Mouse (Mus musculus): ENCODE measurements at regions not wholly inside any gene's neighbourhood (a gene's known extent, or its start where the extent isn't known, plus 50 kb on each side); places are given as distances from the start of the nearest gene placed in this dataset.

DNA sequence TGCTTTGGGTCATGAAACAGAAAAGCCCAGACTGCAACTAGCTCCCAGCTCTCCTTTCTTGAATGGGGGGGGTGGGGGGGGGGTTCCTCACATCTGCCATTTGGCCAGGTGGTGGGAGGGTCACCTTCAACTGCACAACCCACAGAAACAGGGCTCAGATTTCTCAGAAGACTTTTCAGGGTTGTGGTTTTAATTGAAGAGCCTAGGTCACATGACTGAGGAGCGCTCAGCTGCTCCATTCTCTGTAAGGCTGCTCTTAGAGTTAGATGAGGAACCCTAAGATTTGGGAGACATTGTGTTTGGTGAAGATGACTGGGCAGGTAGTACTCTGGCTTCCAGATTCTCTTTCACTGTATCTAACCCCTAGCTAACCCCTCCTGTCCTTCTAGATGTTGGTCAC lies 225.8 kb upstream of the Vstm2b start:
- no peak for DNase-seq

- DNase-seq: no peak
Observed at GRCm38 (mm10) chr7:40674397-40674796, 223.7 kb upstream of the Vstm2b start.

GRCm38 (mm10) chr7:40677601-40678000 lies 220.5 kb upstream of the Vstm2b start:
- no peak for DNase-seq

DNA sequence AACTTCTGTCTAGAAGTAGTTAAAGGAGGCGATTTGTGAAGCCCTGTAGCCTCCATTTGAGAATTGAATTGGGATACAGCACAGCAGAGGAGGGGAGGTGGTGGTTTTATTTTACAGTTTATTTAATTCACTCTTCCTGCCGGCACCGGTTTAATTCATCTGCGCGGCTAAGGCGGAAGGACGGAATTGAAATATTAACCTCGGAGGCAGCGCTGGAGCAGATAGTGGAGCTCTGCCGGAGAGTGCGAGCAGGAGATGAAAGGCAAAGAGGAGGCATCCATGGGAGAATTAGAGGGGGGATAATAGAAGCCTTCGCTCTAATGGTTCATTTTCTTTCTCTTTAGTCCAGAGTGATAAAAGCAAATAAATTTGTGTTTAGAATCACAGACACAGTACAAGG lies 217.6 kb upstream of the Vstm2b start:
- DNase-seq: no peak

DNA sequence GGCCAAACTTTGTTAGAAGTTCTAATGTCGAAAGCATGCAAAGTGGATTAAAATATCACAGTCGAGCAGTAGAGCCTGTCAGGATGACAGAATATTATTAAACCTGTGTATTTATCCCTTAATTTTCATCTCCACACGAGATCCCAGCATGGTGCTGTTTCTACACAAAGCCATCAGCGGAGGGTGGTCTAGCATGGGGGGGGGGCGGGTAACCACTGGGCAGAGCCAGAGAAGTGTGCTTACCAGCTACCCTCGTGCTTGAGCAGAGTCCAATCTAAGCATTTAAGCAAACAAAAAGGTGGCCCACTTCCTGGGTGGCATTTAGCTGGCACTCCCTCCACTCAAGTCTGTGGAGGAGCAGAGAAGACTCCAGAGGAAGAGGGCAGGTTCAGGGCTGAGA lies 217.1 kb upstream of the Vstm2b start:
- no peak for DNase-seq

DNA sequence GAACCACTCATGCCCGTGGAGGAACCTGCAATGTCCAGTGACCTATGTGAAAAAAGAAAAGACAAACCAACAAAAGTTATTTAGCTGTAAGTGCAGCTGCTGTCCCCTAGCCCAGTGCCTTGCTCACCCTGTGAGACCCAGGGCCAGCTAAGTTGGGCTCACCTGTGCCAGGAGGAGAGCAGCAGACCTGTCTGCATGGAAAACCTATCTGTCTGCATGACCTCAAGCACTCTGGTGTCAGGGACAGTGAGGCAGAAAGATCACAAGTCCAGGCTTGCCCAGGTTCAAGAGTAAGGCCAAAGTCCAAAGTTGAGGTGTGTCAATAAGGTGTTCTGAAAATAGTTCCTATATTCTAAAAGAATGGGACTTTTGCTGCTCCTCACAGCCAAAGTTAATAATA lies 215.0 kb upstream of the Vstm2b start:
- no peak for DNase-seq

GRCm38 (mm10) chr7:40683641-40684040 lies 214.5 kb upstream of the Vstm2b start:
- DNase-seq: no peak

- DNase-seq: no peak
Observed at GRCm38 (mm10) chr7:40687005-40687404, 211.1 kb upstream of the Vstm2b start.

- no peak for DNase-seq
Observed at GRCm38 (mm10) chr7:40688546-40688945, 209.6 kb upstream of the Vstm2b start.

DNA sequence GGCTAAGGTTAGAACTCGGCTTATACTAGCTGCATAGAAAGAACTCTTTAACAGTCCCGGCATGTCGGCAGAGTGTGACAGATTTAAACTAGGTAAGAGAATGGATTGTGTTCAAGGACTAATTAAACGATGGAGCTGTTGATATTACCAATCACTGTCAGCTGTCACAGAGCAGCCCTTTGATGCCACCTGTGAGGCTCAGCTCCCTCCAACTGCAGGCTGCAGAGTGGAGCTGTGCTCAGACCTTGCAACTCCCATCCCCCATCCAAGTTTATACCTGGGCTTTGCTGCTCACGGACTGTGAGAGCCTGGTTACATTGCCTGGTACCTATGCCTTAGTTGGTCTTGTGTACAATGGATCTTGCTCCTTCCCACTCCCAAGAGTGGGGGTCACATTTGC lies 204.4 kb upstream of the Vstm2b start:
- DNase-seq: no peak

DNA sequence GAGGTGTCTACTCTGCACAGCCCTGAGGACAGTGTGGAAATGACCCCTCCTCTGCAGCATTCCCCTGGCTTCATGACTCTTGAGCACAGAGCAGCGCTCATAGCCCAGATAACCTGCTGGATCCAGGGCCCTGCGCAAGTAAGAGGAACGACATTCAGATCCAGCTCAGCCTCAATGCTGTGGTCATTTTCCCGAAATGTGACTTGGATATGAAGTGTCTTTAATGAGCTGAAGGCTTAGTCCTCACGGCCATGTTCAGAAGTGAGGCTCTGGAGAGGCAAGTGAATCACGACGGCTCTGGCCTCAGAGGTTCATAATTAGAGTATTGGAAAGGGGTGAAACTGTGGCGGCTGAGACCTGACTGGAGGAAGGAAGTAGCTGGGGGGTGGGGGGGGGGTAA lies 200.6 kb upstream of the Vstm2b start:
- no peak for DNase-seq

DNA sequence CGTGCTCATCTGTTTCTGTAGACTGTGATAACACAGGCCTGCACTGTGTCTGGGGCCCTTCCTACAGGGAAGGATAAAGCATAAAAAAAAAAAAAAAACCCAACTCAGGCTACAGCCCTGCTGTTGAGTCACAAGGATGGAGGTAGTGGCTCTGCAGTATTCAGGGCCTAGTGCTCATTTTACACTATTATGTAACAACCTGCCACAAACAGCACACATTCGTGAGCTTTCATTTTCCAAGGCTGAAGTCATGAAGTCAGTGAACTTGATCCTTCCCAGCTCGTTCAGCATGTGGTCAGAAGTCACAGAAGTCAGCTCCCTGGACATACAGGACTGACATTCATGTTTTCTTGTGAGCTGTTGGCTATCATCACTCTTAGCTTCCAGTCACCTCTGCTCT lies 199.8 kb upstream of the Vstm2b start:
- no peak for DNase-seq

DNA sequence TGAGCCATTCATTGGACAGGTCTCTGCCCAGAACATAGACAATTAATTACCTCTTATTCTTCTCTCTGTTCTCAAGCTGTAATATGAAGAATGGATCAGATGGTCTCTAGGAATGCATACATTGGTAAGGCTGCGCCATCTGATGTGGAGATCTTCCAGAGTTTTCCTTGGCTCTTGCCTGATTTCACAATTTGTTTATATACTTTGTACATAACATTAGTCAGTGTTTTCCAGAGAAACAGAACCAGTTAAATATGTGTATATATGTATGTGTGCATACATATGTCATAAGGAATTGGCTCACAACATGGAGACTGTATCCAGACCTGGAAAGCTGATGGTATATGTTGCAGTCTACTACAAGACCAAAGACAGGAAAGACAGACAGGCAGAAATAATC lies 198.5 kb upstream of the Vstm2b start:
- DNase-seq: no peak

DNA sequence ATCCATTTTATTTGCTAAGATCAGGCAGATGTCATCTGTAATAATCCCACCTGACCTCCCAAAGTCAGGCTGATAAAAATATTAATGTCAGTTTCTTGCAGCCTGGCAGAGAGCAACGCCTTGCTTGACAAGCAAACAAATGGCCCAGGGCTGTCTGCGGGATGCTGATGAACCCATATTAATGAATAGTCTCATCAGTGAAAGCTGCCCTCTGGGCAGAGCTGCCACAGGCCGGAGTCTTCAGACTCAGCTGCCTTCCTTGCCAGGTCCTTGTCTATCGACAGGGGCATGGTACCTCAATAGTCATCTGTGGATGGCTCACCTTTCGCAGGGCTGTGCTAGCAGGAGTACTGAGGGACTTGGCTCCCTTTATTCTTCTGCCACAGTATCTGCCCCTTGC lies 197.5 kb upstream of the Vstm2b start:
- no peak for DNase-seq

DNA sequence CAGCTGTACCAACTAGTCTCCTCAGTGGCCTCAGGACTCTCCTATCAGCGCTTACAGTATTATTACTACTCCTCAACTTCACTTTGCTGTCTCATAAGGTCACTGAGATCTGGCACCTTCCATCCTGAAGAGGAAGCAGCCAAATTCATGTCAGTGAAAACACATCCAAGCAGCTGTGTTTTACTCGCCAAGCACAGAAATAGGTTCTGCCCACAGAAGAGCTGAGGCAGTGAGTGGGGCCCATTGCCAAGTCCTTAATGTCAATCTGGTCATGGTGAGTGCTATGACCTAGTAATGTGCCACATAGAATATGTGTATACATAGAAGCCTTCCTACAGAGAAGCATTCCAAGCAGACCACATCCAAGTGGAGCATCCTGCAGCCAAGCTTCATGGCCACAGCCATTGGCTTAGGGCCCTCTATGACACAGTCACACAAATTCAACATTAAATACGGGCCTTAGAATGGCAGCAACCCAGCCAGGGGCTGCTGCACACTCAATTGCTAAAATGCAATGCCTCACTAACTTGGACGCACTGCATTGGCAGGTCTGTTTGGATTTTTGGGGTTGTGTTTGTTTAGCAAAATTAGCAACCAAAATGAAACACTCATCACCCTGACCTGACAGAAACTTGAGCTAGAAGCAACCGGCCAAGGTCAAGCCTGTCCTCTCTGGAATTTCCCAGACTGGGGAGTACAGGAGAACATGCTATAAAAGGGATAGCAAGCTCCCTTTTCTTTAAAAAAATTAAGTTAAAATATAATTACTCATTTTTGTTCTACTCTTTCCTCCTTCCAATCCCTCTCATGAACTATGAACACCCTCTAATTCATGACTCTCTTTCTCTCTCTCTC lies 195.7 kb upstream of the Vstm2b start:
- peak; percentile 13 for DNase-seq

DNA sequence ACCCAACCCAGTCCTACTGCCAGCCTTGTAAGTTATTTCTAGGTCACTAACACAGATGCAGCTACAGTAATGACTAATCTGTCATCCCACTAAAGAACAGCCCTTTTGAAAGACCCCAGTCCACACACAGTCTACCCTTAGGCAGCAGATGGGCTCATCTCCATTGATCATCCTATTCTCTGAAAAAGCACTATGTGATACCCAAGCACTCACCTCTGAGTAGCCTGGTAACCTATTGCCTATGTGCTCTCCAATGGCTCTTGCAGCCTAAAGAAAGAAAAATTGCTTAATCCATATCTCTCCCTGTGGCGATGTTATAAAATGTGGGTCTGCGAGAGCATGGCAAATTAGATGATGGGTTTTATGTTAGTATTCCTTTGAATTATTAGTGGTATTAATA lies 189.9 kb upstream of the Vstm2b start:
- DNase-seq: no peak

- no peak for DNase-seq
Observed at GRCm38 (mm10) chr7:40717991-40718390, 180.1 kb upstream of the Vstm2b start.

- DNase-seq: no peak
Observed at GRCm38 (mm10) chr7:40736971-40737468, 161.1 kb upstream of the Vstm2b start.

DNA sequence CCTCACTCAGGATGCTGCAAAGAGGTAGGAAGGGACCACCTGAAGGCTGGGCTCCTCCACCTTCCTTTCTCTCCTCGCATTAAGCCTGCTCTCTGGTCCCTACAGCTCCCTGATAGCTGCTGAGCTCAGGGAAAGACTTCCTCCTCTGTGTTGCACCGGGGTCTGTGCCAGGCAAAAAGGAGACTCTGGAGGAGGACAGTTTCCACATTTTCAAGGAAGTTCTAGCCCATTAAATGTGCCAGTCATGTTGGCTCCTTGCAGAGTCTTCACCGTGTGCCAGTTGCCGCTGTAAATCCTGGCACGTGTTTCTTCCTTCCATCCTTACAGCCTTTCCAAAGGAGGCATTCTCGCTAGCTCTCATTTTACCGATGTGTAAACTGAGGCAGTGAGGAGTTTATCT lies 160.6 kb upstream of the Vstm2b start:
- peak; percentile 43 for DNase-seq

GRCm38 (mm10) chr7:40738174-40738573 lies 160.0 kb upstream of the Vstm2b start:
- DNase-seq: no peak

- no peak for DNase-seq
Observed at GRCm38 (mm10) chr7:40742553-40743151, 155.5 kb upstream of the Vstm2b start.

DNA sequence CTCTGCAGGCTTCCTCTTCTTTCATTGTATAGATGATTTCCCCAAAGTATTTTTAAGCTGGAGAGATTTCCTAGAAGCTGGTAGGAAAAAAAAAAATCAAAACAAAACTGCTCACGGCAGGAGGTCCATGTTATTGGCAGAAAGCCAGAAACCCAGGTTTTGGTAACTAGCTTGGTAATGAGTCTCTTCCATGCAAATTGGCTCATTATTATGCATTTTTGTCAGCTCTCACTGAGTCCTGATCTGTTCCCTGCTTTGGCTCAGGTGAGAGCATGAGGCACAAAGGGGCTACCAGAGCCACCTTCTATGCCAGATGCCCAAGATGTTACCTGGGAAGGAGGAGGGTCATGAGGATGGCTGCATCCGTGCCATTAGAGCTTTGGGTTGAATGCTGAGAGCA lies 146.3 kb upstream of the Vstm2b start:
- no peak for DNase-seq

- no peak for DNase-seq
Observed at GRCm38 (mm10) chr7:40752195-40752594, 145.9 kb upstream of the Vstm2b start.

DNA sequence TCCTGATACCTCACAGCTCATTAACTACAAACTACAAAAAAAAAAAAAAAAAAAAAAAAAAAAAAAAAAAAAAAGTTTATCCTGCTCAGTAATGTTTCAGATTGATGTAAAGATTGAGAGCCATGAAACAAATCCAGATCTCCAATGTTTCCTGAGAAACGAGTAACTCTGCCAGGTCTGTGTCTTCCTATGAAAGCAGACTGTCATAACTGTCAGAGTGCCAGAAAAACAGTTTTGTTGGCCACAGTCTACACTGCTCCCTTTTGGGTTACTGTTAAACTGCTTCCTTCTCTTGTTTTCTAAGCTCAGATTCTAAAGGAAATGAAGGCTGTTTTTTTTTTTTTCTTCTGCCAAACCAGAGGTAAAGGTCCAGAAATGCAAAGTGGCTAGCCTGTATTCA lies 144.6 kb upstream of the Vstm2b start:
- DNase-seq: no peak

DNA sequence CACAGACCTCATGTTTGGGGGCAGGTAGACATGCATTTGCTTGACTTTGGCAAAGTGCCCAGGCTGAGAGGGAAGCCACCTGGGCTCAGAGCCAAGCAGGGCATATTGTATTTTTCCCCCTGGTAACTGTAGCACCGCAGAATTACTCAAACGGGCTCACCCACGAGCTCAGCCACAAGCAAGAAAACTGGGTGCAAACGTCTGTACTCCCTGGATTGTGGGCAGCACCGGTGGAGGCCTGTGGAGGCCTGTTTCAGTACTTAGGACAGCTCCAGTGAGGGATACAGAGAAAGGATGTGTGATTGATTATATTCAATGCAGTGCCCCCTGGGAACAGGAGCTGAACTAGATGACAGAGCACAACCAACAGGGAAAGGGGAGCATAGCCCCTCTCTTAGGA lies 135.6 kb upstream of the Vstm2b start:
- peak; percentile 72 for DNase-seq
